Mouse (Mus musculus) 416B (cell line): Measurements from ENCODE around the gene Zfp994.
"Not testable (repeated sequence)": the region's sequence is repeated elsewhere in the genome, so short reads cannot be mapped to it uniquely, and the experiment has no call there.

Experiments
- DNase-seq: peaks from one replicate; pipeline ENCODE4 v3.0.0; 2011; ENCODE audit warnings: low read depth

The Zfp994 gene

GRCm38 (mm10) chr17:22225422-22226012, at the start of gene Zfp994:
TSS of gene Zfp994 (minus strand) at chr17:22225616.
- DNase-seq: peak; percentile 98

DNA sequence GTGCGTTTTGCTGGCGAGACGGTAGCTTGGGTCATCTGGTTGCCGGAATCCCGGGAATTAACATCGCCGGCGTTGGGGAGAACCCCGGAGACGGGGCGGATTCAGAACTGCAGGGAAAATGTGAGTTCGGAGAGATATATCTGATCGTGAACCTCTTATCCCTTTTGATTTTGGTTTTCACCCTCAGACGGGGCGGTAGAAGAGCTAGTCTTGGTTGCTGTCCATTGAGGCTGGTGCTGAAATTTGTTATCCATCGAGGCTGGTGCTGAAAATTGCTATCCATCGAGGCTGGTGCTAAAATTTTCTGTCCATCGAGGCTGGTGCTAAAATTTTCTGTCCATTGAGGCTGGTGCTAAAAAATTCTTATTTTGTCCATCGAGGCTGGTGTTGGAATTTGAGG, 5.3 kb upstream of the Zfp994 start:
- DNase-seq: not testable (repeated sequence)

GRCm38 (mm10) chr17:22225015-22225414, 401 bp downstream of the Zfp994 start:
- DNase-seq: peak; percentile 17

DNA sequence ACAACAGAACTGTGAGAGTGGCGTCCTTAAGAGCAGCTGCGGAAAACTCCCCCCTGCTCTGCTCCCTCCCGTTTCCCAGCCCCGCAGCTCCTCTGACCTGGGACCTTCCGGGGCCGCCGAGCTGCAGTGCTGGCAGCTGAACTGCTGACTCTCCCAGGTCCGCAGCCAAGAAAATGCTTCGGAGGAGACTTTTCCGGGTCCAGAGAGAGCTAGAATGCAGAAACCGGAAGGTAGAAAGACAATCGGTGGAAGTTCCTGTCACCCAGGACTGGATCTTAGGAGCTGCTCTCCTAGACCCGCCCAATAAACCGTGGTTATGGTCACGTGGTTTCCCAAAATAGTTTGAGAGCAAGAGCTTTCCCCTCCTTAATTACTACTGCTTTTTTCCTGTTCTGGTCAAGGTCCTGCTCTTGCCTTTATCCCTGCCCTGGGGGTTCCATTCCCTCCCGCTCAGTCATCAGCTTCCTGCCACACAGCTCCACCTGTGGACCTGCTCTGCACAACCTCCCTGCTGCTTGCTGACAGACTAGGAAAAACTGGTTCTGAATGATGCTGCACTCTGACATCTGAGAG, 59.6 kb downstream of the Zfp994 start, which contains the start of gene Zfp947:
TSS of gene Zfp947 (minus strand) at position 469 of the 573 bp plus-strand sequence.
- peak; percentile 78 for DNase-seq

- DNase-seq: peak; percentile 19
These were observed 60.1 kb downstream of the Zfp994 start for GRCm38 (mm10) chr17:22165304-22165703.

- not testable (repeated sequence) for DNase-seq
These were observed 71.5 kb downstream of the Zfp994 start for GRCm38 (mm10) chr17:22153951-22154350.
